Mouse (Mus musculus): ENCODE results near the gene Sel1l3.

Gene Sel1l3

GRCm38 (mm10) chr5:53212782-53213710 lies 681 bp downstream of the Sel1l3 start:
- peak; percentile 46 to 73 for DNase-seq

GRCm38 (mm10) chr5:53212087-53212781 lies 1.5 kb downstream of the Sel1l3 start:
- DNase-seq: peak in 1 of 2 experiments; percentile 20

GRCm38 (mm10) chr5:53211241-53211640 lies 2.5 kb downstream of the Sel1l3 start:
- DNase-seq: peak in 1 of 2 experiments; percentile 24

- no peak for DNase-seq
Observed at GRCm38 (mm10) chr5:53210481-53210880, 3.2 kb downstream of the Sel1l3 start.

GRCm38 (mm10) chr5:53209773-53210172 lies 4.0 kb downstream of the Sel1l3 start:
- DNase-seq: no peak

GRCm38 (mm10) chr5:53208731-53209130 lies 5.0 kb downstream of the Sel1l3 start:
- no peak for DNase-seq

- no peak for DNase-seq
Observed at GRCm38 (mm10) chr5:53206575-53206974, 7.2 kb downstream of the Sel1l3 start.

GRCm38 (mm10) chr5:53202748-53203147 lies 11.0 kb downstream of the Sel1l3 start:
- DNase-seq: no peak

GRCm38 (mm10) chr5:53200825-53201224 lies 12.9 kb downstream of the Sel1l3 start:
- DNase-seq: no peak

- peak; percentile 61 to 68 for DNase-seq
Observed at GRCm38 (mm10) chr5:53198408-53198807, 15.3 kb downstream of the Sel1l3 start.

GRCm38 (mm10) chr5:53196387-53197088 lies 17.2 kb downstream of the Sel1l3 start:
- peak; percentile 88 to 93 for DNase-seq

GRCm38 (mm10) chr5:53194841-53195240 lies 18.9 kb downstream of the Sel1l3 start:
- no peak for DNase-seq

GRCm38 (mm10) chr5:53194421-53194820 lies 19.3 kb downstream of the Sel1l3 start:
- DNase-seq: peak in 1 of 2 experiments; percentile 43

GRCm38 (mm10) chr5:53193092-53194030 lies 20.4 kb downstream of the Sel1l3 start:
- peak in 1 of 2 experiments; percentile 35 for DNase-seq

- DNase-seq: no peak
Observed at GRCm38 (mm10) chr5:53188608-53189007, 25.1 kb downstream of the Sel1l3 start.

- DNase-seq: no peak
Observed at GRCm38 (mm10) chr5:53187245-53187644, 26.5 kb downstream of the Sel1l3 start.

- no peak for DNase-seq
Observed at GRCm38 (mm10) chr5:53185803-53186202, 27.9 kb downstream of the Sel1l3 start.

- no peak for DNase-seq
Observed at GRCm38 (mm10) chr5:53179965-53180364, 33.8 kb downstream of the Sel1l3 start.

- no peak for DNase-seq
Observed at GRCm38 (mm10) chr5:53176703-53177102, 37.0 kb downstream of the Sel1l3 start.

- peak; percentile 52 to 70 for DNase-seq
Observed at GRCm38 (mm10) chr5:53176075-53176474, 37.7 kb downstream of the Sel1l3 start.

GRCm38 (mm10) chr5:53175195-53175594 lies 38.5 kb downstream of the Sel1l3 start:
- no peak for DNase-seq

- no peak for DNase-seq
Observed at GRCm38 (mm10) chr5:53174461-53174860, 39.3 kb downstream of the Sel1l3 start.
